In genomic region chr14:16733595-16734298, GRCm38 (mm10) we compare ENCODE assay signal across 9 mouse cellular contexts.
A peak's percentile ranks its signal among the peaks of the same experiment; 100 is the strongest.
DNase-seq lines count a peak whose midpoint lies in the region; ATAC-seq lines count a peak whose summit lies in the region.
"Had no signal": no experiment of that assay in that cellular context is flagged by ENCODE, and none has a peak within 500 bp of the region (broad histone marks: within the 10 kb centered on the region; RNA-seq: fewer than 3 reads in every experiment).

No protein-coding gene starts in this region.

- H3K4me3 ChIP-seq in hindbrain, embryonic 13.5 days = no peak overlapping the region
- H3K4me3 ChIP-seq in midbrain, embryonic 15.5 days = no peak overlapping the region
- H3K4me3 ChIP-seq: megakaryocyte, embryonic 14.5 days had no signal

- 11% methylated on average over 9 of the region's 9 CpGs for WGBS in hindbrain, embryonic 13.5 days
- 10% methylated on average over 9 of the region's 9 CpGs for WGBS in midbrain, embryonic 15.5 days

- peak; percentile 87 for ATAC-seq in hindbrain, embryonic 13.5 days (ENCODE audit: low FRiP score)
- peak; percentile 88 for ATAC-seq in midbrain, embryonic 15.5 days (replicated peaks)
- ATAC-seq in activated CD4-positive, CD25-positive, alpha-beta regulatory T cell, adult 4 months = no peak

- peak overlapping the region; percentile 23; the same call in 1 of the 2 replicates for H3K4me2 ChIP-seq in hindbrain, embryonic 13.5 days
- H3K4me2 ChIP-seq in midbrain, embryonic 15.5 days = 0 out of 2 replicates have a peak overlapping the region, but pooled peaks have one; percentile 6

- no peaks in the 10 kb centered on the region for H3K9me3 ChIP-seq in hindbrain, embryonic 13.5 days
- no peaks in the 10 kb centered on the region for H3K9me3 ChIP-seq in midbrain, embryonic 15.5 days
- H3K9me3 ChIP-seq: megakaryocyte, embryonic 14.5 days had no signal

- peak; percentile 85 for DNase-seq in embryo, embryonic 10 days (ENCODE audit: low spot score)
- DNase-seq in embryo, embryonic 9.5 days (ENCODE audit: extremely low spot score) = peak; percentile 65
- DNase-seq in adrenal gland, adult (ENCODE audit: inconsistent age in 2 of 2, low spot score in 1 of 2) = no peak
- no peak for DNase-seq in thymus, postnatal 4 days
- DNase-seq: adrenal gland, postnatal 25 days had no signal

- peak overlapping the region; percentile 31 for H3K27ac ChIP-seq in hindbrain, embryonic 13.5 days
- no peak overlapping the region for H3K27ac ChIP-seq in midbrain, embryonic 15.5 days

- H3K36me3 ChIP-seq in hindbrain, embryonic 13.5 days = no peaks in the 10 kb centered on the region
- no peaks in the 10 kb centered on the region for H3K36me3 ChIP-seq in midbrain, embryonic 15.5 days (replicated peaks)

- 0 out of 2 replicates have a peak, but pooled peaks cover 6% of the 10 kb centered on the region for H3K27me3 ChIP-seq in hindbrain, embryonic 13.5 days
- H3K27me3 ChIP-seq in midbrain, embryonic 15.5 days (replicated peaks) = peaks cover 12% of the 10 kb centered on the region; the same call in 1 of the 2 replicates

- no peak overlapping the region; the same call in 1 of the 2 replicates for H3K9ac ChIP-seq in hindbrain, embryonic 13.5 days
- H3K9ac ChIP-seq in midbrain, embryonic 15.5 days = no peak overlapping the region

- H3K4me1 ChIP-seq in hindbrain, embryonic 13.5 days (replicated peaks) = peaks cover 31% of the 10 kb centered on the region
- H3K4me1 ChIP-seq in midbrain, embryonic 15.5 days = peaks cover 17% of the 10 kb centered on the region

Comparison
In these comparisons a context has a peak if more than half of its experiments do, and no peak if none do; other contexts are left out.
1. DNase-seq: peak in embryo, embryonic 10 days (single experiment) and embryo, embryonic 9.5 days (single experiment); none in adrenal gland, adult (0 of 2) and thymus, postnatal 4 days (single experiment).